21 mouse cellular contexts compared by ENCODE assay signal in genomic region chr6:88592367-88592766, GRCm38 (mm10). TPM values are rescaled to one million over a fixed set of nuclear protein-coding genes. Genes with fewer than 3 reads are reported as not detected.
DNase-seq lines count a peak whose midpoint lies in the region; ATAC-seq lines count a peak whose summit lies in the region.
"Had no signal": no experiment of that assay in that cellular context is flagged by ENCODE, and none has a peak within 500 bp of the region (broad histone marks: within the 10 kb centered on the region; RNA-seq: fewer than 3 reads in every experiment).

No protein-coding gene starts in this region.

- peak; percentile 77 for DNase-seq in heart, embryonic 10.5 days (ENCODE audit: low spot score)
- no peak for DNase-seq in heart, postnatal 36 days
- DNase-seq in Muller cell, postnatal 12 days (ENCODE audit: inconsistent ontology term) = peak; percentile 63
- DNase-seq in R1 (ENCODE audit: low read depth, low spot score) = peak; percentile 46
- DNase-seq in yolk sac, embryonic 10.5 days (ENCODE audit: low spot score) = peak; percentile 22
- DNase-seq: adrenal gland, adult 2 months; adrenal gland, postnatal 36 days; cerebellum, adult 2 months; cerebellum, postnatal 10 days; gastrocnemius, postnatal 25 days; heart, postnatal 10 days; kidney, adult 8-10 months had no signal

- no peaks in the 10 kb centered on the region for H3K27me3 ChIP-seq in heart, embryonic 10.5 days (ENCODE audit: insufficient read depth, poor library complexity, severe bottlenecking)
- no peaks in the 10 kb centered on the region for H3K27me3 ChIP-seq in intestine, embryonic 16.5 days (replicated peaks; ENCODE audit: control insufficient read depth, insufficient read depth, low read length)
- H3K27me3 ChIP-seq: embryonic facial prominence, embryonic 15.5 days; forebrain, embryonic 15.5 days; hindbrain, embryonic 15.5 days had no signal

- H3K9me3 ChIP-seq in heart, embryonic 10.5 days = no peaks in the 10 kb centered on the region
- no peaks in the 10 kb centered on the region for H3K9me3 ChIP-seq in intestine, embryonic 16.5 days (ENCODE audit: control insufficient read depth, low read length)
- H3K9me3 ChIP-seq: embryonic facial prominence, embryonic 15.5 days; forebrain, embryonic 15.5 days; hindbrain, embryonic 15.5 days had no signal

- H3K36me3 ChIP-seq in heart, embryonic 10.5 days = no peaks in the 10 kb centered on the region
- H3K36me3 ChIP-seq in intestine, embryonic 16.5 days (ENCODE audit: control insufficient read depth, insufficient read depth, low read length) = no peaks in the 10 kb centered on the region
- H3K36me3 ChIP-seq: embryonic facial prominence, embryonic 15.5 days; forebrain, embryonic 15.5 days; hindbrain, embryonic 10.5 days; hindbrain, embryonic 15.5 days had no signal

- H3K4me1 ChIP-seq in heart, embryonic 10.5 days = peaks cover 20% of the 10 kb centered on the region
- H3K4me1 ChIP-seq in intestine, embryonic 16.5 days (ENCODE audit: control insufficient read depth, insufficient read depth, low read length) = peaks cover 4% of the 10 kb centered on the region; the same call in 1 of the 2 replicates

- no peak overlapping the region for H3K4me3 ChIP-seq in heart, embryonic 10.5 days
- H3K4me3 ChIP-seq in intestine, embryonic 16.5 days (ENCODE audit: low read length) = no peak overlapping the region
- H3K4me3 ChIP-seq: embryonic facial prominence, embryonic 15.5 days; forebrain, embryonic 15.5 days; hindbrain, embryonic 10.5 days; hindbrain, embryonic 15.5 days had no signal

- no peak overlapping the region for H3K9ac ChIP-seq in intestine, embryonic 16.5 days (ENCODE audit: low read depth, low read length)
- H3K9ac ChIP-seq: embryonic facial prominence, embryonic 15.5 days; forebrain, embryonic 15.5 days; hindbrain, embryonic 15.5 days had no signal

- intact Hi-C loops in heart, postnatal 36 days (cut with DNase I) = no loop called here

- H3K27ac ChIP-seq in heart, embryonic 10.5 days = peak overlapping the region; percentile 75; the same call in 1 of the 2 replicates
- no peak overlapping the region for H3K27ac ChIP-seq in intestine, embryonic 16.5 days (ENCODE audit: low read length)
- H3K27ac ChIP-seq: embryonic facial prominence, embryonic 15.5 days; forebrain, embryonic 15.5 days; hindbrain, embryonic 10.5 days; hindbrain, embryonic 15.5 days had no signal

- WGBS in heart, embryonic 10.5 days = 73% methylated on average over 6 of the region's 6 CpGs
- 83% methylated on average over 6 of the region's 6 CpGs for WGBS in intestine, embryonic 16.5 days

- no peak overlapping the region for H3K4me2 ChIP-seq in intestine, embryonic 16.5 days (ENCODE audit: low read depth, low read length)
- H3K4me2 ChIP-seq: embryonic facial prominence, embryonic 15.5 days; forebrain, embryonic 15.5 days; hindbrain, embryonic 15.5 days had no signal

- ATAC-seq in intestine, embryonic 16.5 days = no peak
- ATAC-seq: activated CD4-positive, CD25-positive, alpha-beta regulatory T cell, adult 4 months; forebrain, embryonic 15.5 days; intestine, postnatal 0 days had no signal

RNA-seq across cellular contexts. Expression of gene Kbtbd12, which starts 45.4 kb away (rescaled TPM):
- 6.4 and 11.0 TPM in 2 replicates for polyA plus RNA-seq in heart, embryonic 10.5 days (2016; fragmentation: Nextera tagmentation; extraction: Ambion mirVana)
- total RNA-seq in heart, postnatal 36 days (2021) = 10 to 100 TPM; 30.3 to 39.1 TPM
- 0.21 and 0.32 TPM in 2 replicates for polyA plus RNA-seq in intestine, embryonic 16.5 days (2015; fragmentation: Nextera tagmentation; extraction: Ambion mirVana)
- polyA plus RNA-seq: activated CD4-positive, CD25-positive, alpha-beta regulatory T cell, adult 4 months; adrenal gland, adult 2 months; embryonic facial prominence, embryonic 11.5 days; forebrain, embryonic 11.5 days; hindbrain, embryonic 10.5 days had no signal

Comparison
In these comparisons a context has a peak if more than half of its experiments do, and no peak if none do; other contexts are left out.
1. DNase-seq: peak in heart, embryonic 10.5 days (single experiment), Muller cell, postnatal 12 days (single experiment), R1 (single experiment) and yolk sac, embryonic 10.5 days (single experiment); none in heart, postnatal 36 days (0 of 2).